Mouse (Mus musculus): ENCODE data around the gene Abca13.

GRCm38 (mm10) chr11:9616133-9616532 is 424.4 kb downstream of the Abca13 start:
- TF ChIP-seq POLR2A (IDR thresholded peaks at IDR 0.05; ENCODE audit: borderline replicate concordance, extremely low read depth, insufficient read depth, insufficient read length, poor library complexity, severe bottlenecking): no peak
- TF ChIP-seq CTCF (IDR thresholded peaks at IDR 0.05; ENCODE audit: borderline replicate concordance, extremely low read depth, insufficient read depth, insufficient read length): no peak

All from brain, embryonic 14.5 days (tissue).